Mouse (Mus musculus) megakaryocyte, embryonic 14.5 days (primary cell): ENCODE results near the gene Bbox1.

ENCODE experiments used
- FLI1 ChIP-seq: IDR thresholded peaks from 2 replicates; pipeline ENCODE4 v1.6.1; 2012; ENCODE audit warnings: low read length, inconsistent platforms, mixed read lengths
- GATA1 ChIP-seq: IDR thresholded peaks from 3 replicates; pipeline ENCODE4 v1.6.1; 2012; ENCODE audit warnings: mixed read lengths, low read length, inconsistent platforms, borderline replicate concordance

- TF ChIP-seq GATA1 (no peak), FLI1 (no peak)
These were observed 93.9 kb downstream of the Bbox1 start for GRCm38 (mm10) chr2:110220492-110220891.
